Mouse (Mus musculus): ENCODE measurements at regions not wholly inside any gene's neighbourhood (a gene's known extent, or its start where the extent isn't known, plus 50 kb on each side); places are given as distances from the start of the nearest gene placed in this dataset.

DNA sequence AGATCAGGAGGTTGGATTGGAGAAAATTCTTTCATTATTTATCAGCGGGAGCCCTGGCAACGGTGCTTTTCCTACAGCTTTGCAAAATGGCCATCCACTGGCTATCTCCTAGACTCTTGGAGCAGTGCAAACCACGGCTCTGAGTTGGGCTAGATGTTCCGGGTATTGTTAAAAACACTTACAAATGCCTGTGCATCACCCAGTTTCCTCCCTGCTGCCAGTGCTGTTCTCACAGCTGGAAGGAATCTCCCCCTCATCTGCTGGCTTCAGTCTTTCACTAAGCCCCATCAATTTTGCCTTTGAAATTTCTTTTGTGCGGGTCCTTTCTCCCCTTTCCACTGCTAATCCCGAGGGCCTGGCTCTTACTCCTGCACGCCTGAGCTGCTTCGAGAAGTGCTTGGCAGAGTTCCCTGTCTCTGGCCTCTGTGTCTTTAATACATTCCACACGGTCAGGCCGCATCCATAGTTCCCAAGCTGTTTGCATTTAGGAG lies 156.8 kb downstream of the Uaca start:
- TF ChIP-seq POLR2A (IDR thresholded peaks at IDR 0.05; ENCODE audit: extremely low read depth, insufficient read depth, low read length) (no peak), CTCF (IDR thresholded peaks at IDR 0.05; ENCODE audit: extremely low read depth, insufficient read depth, low read length) (no peak)
